Comparison of ENCODE assay signal across 11 mouse cellular contexts in the genomic region with DNA sequence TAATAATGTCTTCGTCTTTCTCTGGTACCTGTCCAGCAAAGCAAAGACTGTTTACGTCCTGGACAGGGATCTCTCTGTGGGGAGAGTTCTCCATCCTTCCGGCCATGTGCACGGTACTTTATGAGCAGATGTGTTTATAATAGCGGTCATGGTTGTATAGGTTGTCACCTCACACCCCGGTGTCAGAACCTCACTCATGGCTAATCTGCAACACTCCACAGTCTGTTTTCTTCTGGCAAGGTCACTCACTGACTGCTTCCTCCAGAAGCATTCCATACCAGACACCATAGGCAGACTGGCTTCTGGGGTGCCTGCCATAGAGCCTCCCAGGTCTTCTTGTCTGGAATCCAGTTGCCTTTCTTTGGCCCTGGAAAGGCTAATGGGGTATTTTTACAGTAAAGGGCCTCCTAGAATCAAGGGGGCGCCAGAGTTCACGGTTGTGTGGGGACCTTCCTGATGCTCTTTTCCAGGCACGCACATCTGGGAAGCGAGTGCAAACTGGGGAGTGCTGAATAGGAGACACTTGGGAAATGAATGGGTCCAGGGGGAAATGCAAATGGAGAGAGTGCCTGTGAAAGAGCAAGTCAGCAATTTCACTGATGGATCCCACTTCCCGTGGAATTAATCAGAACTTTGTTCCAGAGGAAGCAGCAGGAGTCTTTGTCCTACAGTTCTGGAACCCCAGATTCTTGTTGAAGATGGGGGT.
DNase-seq lines count a peak whose midpoint lies in the region; ATAC-seq and TF ChIP-seq lines count a peak whose summit lies in the region.
"Had no signal": no experiment of that assay in that cellular context is flagged by ENCODE, and none has a peak within 500 bp of the region (broad histone marks: within the 10 kb centered on the region; RNA-seq: fewer than 3 reads in every experiment).

No protein-coding gene starts in this region.

- no peak for ATAC-seq in forebrain, postnatal 0 days
- no peak for ATAC-seq in midbrain, embryonic 13.5 days

- H3K9me3 ChIP-seq in forebrain, postnatal 0 days (ENCODE audit: low read length): peaks cover 4% of the 10 kb centered on the region; the same call in 1 of the 2 replicates
- H3K9me3 ChIP-seq in midbrain, embryonic 13.5 days: no peaks in the 10 kb centered on the region; the same call in 1 of the 2 replicates
- H3K9me3 ChIP-seq: liver, embryonic 15.5 days had no signal

- no peak for TF ChIP-seq POLR2A in kidney, adult 2 months (IDR thresholded peaks at IDR 0.05; ENCODE audit: low read depth, low read length)

- no peaks in the 10 kb centered on the region for H3K27me3 ChIP-seq in kidney, adult 2 months (replicated peaks; ENCODE audit: control insufficient read depth, insufficient read depth, low read length)
- H3K27me3 ChIP-seq in forebrain, postnatal 0 days (ENCODE audit: insufficient read depth, low read length): no peaks in the 10 kb centered on the region
- H3K27me3 ChIP-seq in midbrain, embryonic 13.5 days: no peaks in the 10 kb centered on the region
- H3K27me3 ChIP-seq: liver, embryonic 15.5 days had no signal

- DNase-seq in adrenal gland, postnatal 10 days: peak; percentile 29
- no peak for DNase-seq in adrenal gland, postnatal 25 days
- peak; percentile 38 for DNase-seq in kidney, adult 2 months
- DNase-seq in kidney, adult 9 months: no peak
- DNase-seq in 3T3-L1 (ENCODE audit: low read depth, low spot score): peak; percentile 30
- DNase-seq in kidney, postnatal 4 days: peak; percentile 46 to 64
- no peak for DNase-seq in forebrain, postnatal 0 days
- DNase-seq: layer of hippocampus, adult 9-11 months; right cerebral cortex, postnatal 4 days had no signal

- H3K9ac ChIP-seq in forebrain, postnatal 0 days: no peak overlapping the region
- no peak overlapping the region for H3K9ac ChIP-seq in midbrain, embryonic 13.5 days (replicated peaks)
- H3K9ac ChIP-seq: liver, embryonic 15.5 days had no signal

- no peak for TF ChIP-seq CTCF in kidney, adult 2 months (conservative IDR thresholded peaks at IDR 0.05; ENCODE audit: insufficient read depth, insufficient read length, low read depth, low read length)
- no peak for TF ChIP-seq CTCF in forebrain, postnatal 0 days (IDR thresholded peaks at IDR 0.05; ENCODE audit: low read depth)

- no peaks in the 10 kb centered on the region for H3K4me1 ChIP-seq in kidney, adult 2 months (ENCODE audit: control insufficient read depth, insufficient read depth, low read length)
- no peaks in the 10 kb centered on the region for H3K4me1 ChIP-seq in forebrain, postnatal 0 days (ENCODE audit: insufficient read depth)
- H3K4me1 ChIP-seq in midbrain, embryonic 13.5 days (replicated peaks): peaks cover 4% of the 10 kb centered on the region; the same call in 1 of the 2 replicates
- H3K4me1 ChIP-seq: liver, embryonic 15.5 days had no signal

- no peak overlapping the region for H3K4me3 ChIP-seq in kidney, adult 2 months (ENCODE audit: insufficient read depth, low read depth, low read length)
- no peak overlapping the region for H3K4me3 ChIP-seq in forebrain, postnatal 0 days (ENCODE audit: low read depth, low read length)
- H3K4me3 ChIP-seq in midbrain, embryonic 13.5 days (replicated peaks): no peak overlapping the region
- H3K4me3 ChIP-seq: liver, embryonic 15.5 days had no signal

- no peak overlapping the region for H3K4me2 ChIP-seq in forebrain, postnatal 0 days (ENCODE audit: low read depth)
- H3K4me2 ChIP-seq in midbrain, embryonic 13.5 days (replicated peaks): no peak overlapping the region
- H3K4me2 ChIP-seq: liver, embryonic 15.5 days had no signal

- no peak overlapping the region for H3K27ac ChIP-seq in kidney, adult 2 months (ENCODE audit: insufficient read depth, low read depth, low read length)
- H3K27ac ChIP-seq in forebrain, postnatal 0 days (ENCODE audit: low read depth, low read length): no peak overlapping the region
- no peak overlapping the region for H3K27ac ChIP-seq in midbrain, embryonic 13.5 days
- H3K27ac ChIP-seq: liver, embryonic 15.5 days had no signal

- no peaks in the 10 kb centered on the region for H3K36me3 ChIP-seq in kidney, adult 2 months (ENCODE audit: control insufficient read depth, insufficient read depth, low read length)
- H3K36me3 ChIP-seq in forebrain, postnatal 0 days (ENCODE audit: insufficient read depth): no peaks in the 10 kb centered on the region
- H3K36me3 ChIP-seq in midbrain, embryonic 13.5 days: no peaks in the 10 kb centered on the region
- H3K36me3 ChIP-seq: liver, embryonic 15.5 days had no signal

- WGBS in kidney, adult 2 months: 66% methylated on average over 11 of the region's 11 CpGs
- 78% methylated on average over 11 of the region's 11 CpGs for WGBS in forebrain, postnatal 0 days
- WGBS in midbrain, embryonic 13.5 days: 85% methylated on average over 11 of the region's 11 CpGs

Comparison
In these comparisons a context has a peak if more than half of its experiments do, and no peak if none do; other contexts are left out.
1. DNase-seq: peak in adrenal gland, postnatal 10 days (single experiment), kidney, adult 2 months (single experiment), 3T3-L1 (single experiment) and kidney, postnatal 4 days (2 of 2); none in adrenal gland, postnatal 25 days (single experiment), kidney, adult 9 months (single experiment) and forebrain, postnatal 0 days (single experiment).